Mouse (Mus musculus): ENCODE results near the gene Tbcd. TPM values are rescaled to one million over a fixed set of nuclear protein-coding genes. Genes with fewer than 3 reads are reported as not detected.

Tbcd gene
- polyA plus RNA-seq, 2 experiments: 38.7 to 43.4 TPM

- DNase-seq (ENCODE audit: low spot score): no peak
- no peak for ATAC-seq (ENCODE audit: low FRiP score, low read depth)
- Histone ChIP-seq H3K4me2 (replicated peaks; ENCODE audit: low read depth, low read length, severe bottlenecking) (no peak overlapping the region), H3K4me3 (replicated peaks; ENCODE audit: low read length) (no peak overlapping the region), H3K36me3 (ENCODE audit: control insufficient read depth, insufficient read depth, low read length) (peaks cover 17% of the 10 kb centered on the region), H3K9ac (ENCODE audit: low read depth, low read length, severe bottlenecking) (no peak overlapping the region), H3K9me3 (ENCODE audit: control insufficient read depth, low read length) (no peaks in the 10 kb centered on the region), H3K4me1 (ENCODE audit: control insufficient read depth, insufficient read depth, low read length) (no peaks in the 10 kb centered on the region), H3K27ac (replicated peaks; ENCODE audit: low read depth, low read length) (no peak overlapping the region), H3K27me3 (ENCODE audit: control insufficient read depth, insufficient read depth, low read length) (no peaks in the 10 kb centered on the region)
- no peak for TF ChIP-seq POLR2A (IDR thresholded peaks at IDR 0.05; ENCODE audit: borderline replicate concordance, extremely low read depth, insufficient read depth, insufficient read length)
Measured at GRCm38 (mm10) chr11:121581856-121582255, 130.1 kb downstream of the Tbcd start.

- H3K4me1 ChIP-seq (ENCODE audit: control insufficient read depth, insufficient read depth, low read length): 0 out of 2 replicates have a peak, but pooled peaks cover 4% of the 10 kb centered on the region
- WGBS: 80% methylated on average over 6 of the region's 6 CpGs
- no peak overlapping the region for H3K4me3 ChIP-seq (replicated peaks; ENCODE audit: low read length)
- no peaks in the 10 kb centered on the region for H3K9me3 ChIP-seq (ENCODE audit: control insufficient read depth, low read length)
- H3K27ac ChIP-seq (replicated peaks; ENCODE audit: low read depth, low read length): no peak overlapping the region
- DNase-seq (ENCODE audit: low spot score) (no peak), ATAC-seq (ENCODE audit: low FRiP score, low read depth) (no peak)
- TF ChIP-seq POLR2A (IDR thresholded peaks at IDR 0.05; ENCODE audit: borderline replicate concordance, extremely low read depth, insufficient read depth, insufficient read length): no peak
- H3K36me3 ChIP-seq (ENCODE audit: control insufficient read depth, insufficient read depth, low read length): peaks cover 40% of the 10 kb centered on the region
- H3K27me3 ChIP-seq (ENCODE audit: control insufficient read depth, insufficient read depth, low read length): no peaks in the 10 kb centered on the region
- no peak overlapping the region for H3K4me2 ChIP-seq (replicated peaks; ENCODE audit: low read depth, low read length, severe bottlenecking)
- H3K9ac ChIP-seq (ENCODE audit: low read depth, low read length, severe bottlenecking): no peak overlapping the region
Measured at GRCm38 (mm10) chr11:121597254-121597653, 145.5 kb downstream of the Tbcd start.

- no peak for ATAC-seq (ENCODE audit: low FRiP score, low read depth)
- 61% methylated on average over 3 of the region's 3 CpGs for WGBS
- TF ChIP-seq POLR2A (IDR thresholded peaks at IDR 0.05; ENCODE audit: borderline replicate concordance, extremely low read depth, insufficient read depth, insufficient read length): no peak
- Histone ChIP-seq H3K4me3 (replicated peaks; ENCODE audit: low read length) (no peak overlapping the region), H3K4me2 (replicated peaks; ENCODE audit: low read depth, low read length, severe bottlenecking) (no peak overlapping the region), H3K9me3 (ENCODE audit: control insufficient read depth, low read length) (no peaks in the 10 kb centered on the region), H3K9ac (ENCODE audit: low read depth, low read length, severe bottlenecking) (no peak overlapping the region), H3K36me3 (ENCODE audit: control insufficient read depth, insufficient read depth, low read length) (peaks cover 49% of the 10 kb centered on the region), H3K27me3 (ENCODE audit: control insufficient read depth, insufficient read depth, low read length) (no peaks in the 10 kb centered on the region), H3K4me1 (ENCODE audit: control insufficient read depth, insufficient read depth, low read length) (0 out of 2 replicates have a peak, but pooled peaks cover 4% of the 10 kb centered on the region), H3K27ac (replicated peaks; ENCODE audit: low read depth, low read length) (no peak overlapping the region)
- peak; percentile 7 for DNase-seq (ENCODE audit: low spot score)
Measured at GRCm38 (mm10) chr11:121601422-121601821, 149.7 kb downstream of the Tbcd start.

- Histone ChIP-seq H3K4me3 (replicated peaks; ENCODE audit: low read length) (no peak overlapping the region), H3K36me3 (ENCODE audit: control insufficient read depth, insufficient read depth, low read length) (peaks cover 55% of the 10 kb centered on the region), H3K27me3 (ENCODE audit: control insufficient read depth, insufficient read depth, low read length) (no peaks in the 10 kb centered on the region), H3K4me2 (replicated peaks; ENCODE audit: low read depth, low read length, severe bottlenecking) (no peak overlapping the region), H3K9ac (ENCODE audit: low read depth, low read length, severe bottlenecking) (no peak overlapping the region), H3K27ac (replicated peaks; ENCODE audit: low read depth, low read length) (no peak overlapping the region), H3K4me1 (ENCODE audit: control insufficient read depth, insufficient read depth, low read length) (no peaks in the 10 kb centered on the region), H3K9me3 (ENCODE audit: control insufficient read depth, low read length) (no peaks in the 10 kb centered on the region)
- no peak for DNase-seq (ENCODE audit: low spot score)
- no peak for TF ChIP-seq POLR2A (IDR thresholded peaks at IDR 0.05; ENCODE audit: borderline replicate concordance, extremely low read depth, insufficient read depth, insufficient read length)
- ATAC-seq (ENCODE audit: low FRiP score, low read depth): no peak
- 94% methylated on average over 6 of the region's 6 CpGs for WGBS
Measured at GRCm38 (mm10) chr11:121605604-121606003, 153.9 kb downstream of the Tbcd start.

DNA sequence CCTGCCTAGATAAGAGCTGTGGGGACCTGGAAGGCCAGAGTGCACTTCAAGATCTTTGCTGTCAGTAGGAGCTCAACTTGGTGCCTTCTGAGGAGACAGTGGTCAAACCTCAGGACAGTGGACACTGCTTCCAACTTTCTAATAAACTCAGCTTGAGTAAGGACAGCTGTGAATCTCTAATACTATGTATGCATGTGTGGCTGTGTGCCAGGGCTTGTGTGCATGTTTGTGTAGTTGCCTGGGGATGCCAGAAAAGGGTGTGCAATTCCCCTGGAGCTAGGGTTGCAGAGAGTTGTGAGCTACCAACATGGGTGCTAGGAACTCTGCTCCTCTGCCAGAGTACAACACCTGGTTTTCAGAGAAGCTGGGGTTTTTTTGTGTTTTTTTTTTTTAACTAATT is 159.2 kb downstream of the Tbcd start:
- Histone ChIP-seq H3K4me2 (replicated peaks; ENCODE audit: low read depth, low read length, severe bottlenecking) (no peak overlapping the region), H3K9ac (ENCODE audit: low read depth, low read length, severe bottlenecking) (no peak overlapping the region), H3K9me3 (ENCODE audit: control insufficient read depth, low read length) (no peaks in the 10 kb centered on the region), H3K4me3 (replicated peaks; ENCODE audit: low read length) (no peak overlapping the region), H3K36me3 (ENCODE audit: control insufficient read depth, insufficient read depth, low read length) (peaks cover 52% of the 10 kb centered on the region), H3K27me3 (ENCODE audit: control insufficient read depth, insufficient read depth, low read length) (no peaks in the 10 kb centered on the region), H3K27ac (replicated peaks; ENCODE audit: low read depth, low read length) (no peak overlapping the region), H3K4me1 (ENCODE audit: control insufficient read depth, insufficient read depth, low read length) (no peaks in the 10 kb centered on the region)
- ATAC-seq (ENCODE audit: low FRiP score, low read depth) (no peak), DNase-seq (ENCODE audit: low spot score) (no peak)
- no peak for TF ChIP-seq POLR2A (IDR thresholded peaks at IDR 0.05; ENCODE audit: borderline replicate concordance, extremely low read depth, insufficient read depth, insufficient read length)

DNA sequence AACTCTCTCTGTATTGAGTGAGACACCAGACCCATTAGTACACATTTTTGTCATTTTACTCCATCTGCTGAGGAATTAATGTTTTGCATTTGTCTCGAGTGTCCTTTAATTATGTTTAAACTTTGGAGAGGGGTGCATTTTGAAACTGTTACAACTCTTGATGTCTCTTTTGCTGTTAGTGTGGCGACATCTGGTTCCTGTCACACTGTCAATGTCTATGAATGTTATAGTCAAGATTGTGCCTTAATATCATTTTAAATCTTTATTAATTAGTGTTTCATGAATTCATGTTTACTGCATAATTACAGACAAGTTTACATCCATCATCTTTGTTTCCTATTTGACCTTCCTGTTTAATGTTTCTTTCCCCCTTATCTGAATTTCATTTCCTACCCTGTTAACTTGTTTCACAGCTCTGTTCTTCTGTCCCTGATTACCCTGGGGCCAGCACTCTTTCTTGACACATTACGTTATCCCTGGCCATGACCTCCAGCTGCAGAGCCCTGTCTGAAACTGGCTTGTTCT is 164.3 kb downstream of the Tbcd start:
- peaks cover 56% of the 10 kb centered on the region for H3K36me3 ChIP-seq (ENCODE audit: control insufficient read depth, insufficient read depth, low read length)
- H3K4me3 ChIP-seq (replicated peaks; ENCODE audit: low read length): no peak overlapping the region
- H3K9me3 ChIP-seq (ENCODE audit: control insufficient read depth, low read length): no peaks in the 10 kb centered on the region
- no peaks in the 10 kb centered on the region for H3K4me1 ChIP-seq (ENCODE audit: control insufficient read depth, insufficient read depth, low read length)
- DNase-seq (ENCODE audit: low spot score) (no peak), ATAC-seq (ENCODE audit: low FRiP score, low read depth) (no peak)
- no peak overlapping the region for H3K27ac ChIP-seq (replicated peaks; ENCODE audit: low read depth, low read length)
- no peaks in the 10 kb centered on the region for H3K27me3 ChIP-seq (ENCODE audit: control insufficient read depth, insufficient read depth, low read length)
- H3K4me2 ChIP-seq (replicated peaks; ENCODE audit: low read depth, low read length, severe bottlenecking): no peak overlapping the region
- WGBS: 73% methylated on average over 3 of the region's 3 CpGs
- H3K9ac ChIP-seq (ENCODE audit: low read depth, low read length, severe bottlenecking): no peak overlapping the region
- no peak for TF ChIP-seq POLR2A (IDR thresholded peaks at IDR 0.05; ENCODE audit: borderline replicate concordance, extremely low read depth, insufficient read depth, insufficient read length)
